Mouse (Mus musculus) limb, embryonic 14.5 days (tissue): ENCODE measurements around the gene Slfn8. TPM values are rescaled to one million over a fixed set of nuclear protein-coding genes. Genes with fewer than 3 reads are reported as not detected.
A peak's percentile ranks its signal among the peaks of the same experiment; 100 is the strongest.
"Not testable (repeated sequence)": the region's sequence is repeated elsewhere in the genome, so short reads cannot be mapped to it uniquely, and the experiment has no call there.

Experiments used
- ATAC-seq: fragments of 200-750 bp; cut with Nextera tagmentation; 2 replicates; pipeline ENCODE4 v1.8.0; 2017; ENCODE audit warnings: low read depth, moderate number of reproducible peaks, moderate TSS enrichment; ENCODE audit not compliant: low FRiP score
- DNase-seq: peaks from one replicate; pipeline ENCODE4 v3.0.0-alpha.2; 2015; ENCODE audit warnings: low spot score
- H3K27ac ChIP-seq: fragments of 300-500 bp; sonication (generic); replicated peaks from 2 replicates; pipeline ENCODE4 v1.5.1; 2014; ENCODE audit warnings: low read depth, mild to moderate bottlenecking, low read length, moderate library complexity, mixed read lengths
- H3K27me3 ChIP-seq: fragments of 300-500 bp; sonication (generic); 2 replicates; pipeline ENCODE4 v1.6.1; 2014; ENCODE audit warnings: low read length, mixed read lengths; ENCODE audit not compliant: control insufficient read depth, insufficient read depth
- H3K36me3 ChIP-seq: fragments of 300-500 bp; sonication (generic); 2 replicates; pipeline ENCODE4 v1.6.1; 2014; ENCODE audit warnings: mild to moderate bottlenecking, low read length, moderate library complexity, mixed read lengths; ENCODE audit not compliant: control insufficient read depth, insufficient read depth
- H3K4me1 ChIP-seq: fragments of 300-500 bp; sonication (generic); 2 replicates; pipeline ENCODE4 v1.6.1; 2014; ENCODE audit warnings: antibody characterized with exemption, low read length, mixed read lengths; ENCODE audit not compliant: control insufficient read depth, insufficient read depth
- H3K4me2 ChIP-seq: fragments of 300-500 bp; sonication (generic); replicated peaks from 2 replicates; pipeline ENCODE4 v1.6.1; 2014; ENCODE audit warnings: low read depth, mild to moderate bottlenecking, low read length, moderate library complexity; ENCODE audit not compliant: severe bottlenecking
- H3K4me3 ChIP-seq: fragments of 300-500 bp; sonication (generic); replicated peaks from 2 replicates; pipeline ENCODE4 v1.5.1; 2014; ENCODE audit warnings: low read length
- H3K9ac ChIP-seq: fragments of 300-500 bp; sonication (generic); 2 replicates; pipeline ENCODE4 v1.6.1; 2014; ENCODE audit warnings: mild to moderate bottlenecking, low read depth, low read length, moderate library complexity; ENCODE audit not compliant: severe bottlenecking
- H3K9me3 ChIP-seq: fragments of 300-500 bp; sonication (generic); 2 replicates; pipeline ENCODE4 v1.6.1; 2016; ENCODE audit warnings: low read length; ENCODE audit not compliant: control insufficient read depth
- POLR2A ChIP-seq: fragments of 200-500 bp; IDR thresholded peaks from 2 replicates; pipeline ENCODE4 v1.8.0; 2012; ENCODE audit warnings: inconsistent platforms, mild to moderate bottlenecking, moderate library complexity, borderline replicate concordance; ENCODE audit not compliant: insufficient read depth, insufficient read length; ENCODE audit errors: extremely low read depth
- WGBS: fragments of 180-500 bp; shearing (Covaris S2); extraction: QIAGEN DNeasy Blood & Tissue Kit; methylation state at CpG from one replicate; pipeline ENCODE4 v1.1.7; 2014; 5-methylcytosine and 5-hydroxymethylcytosine counted together
- polyA plus RNA-seq, 2 experiments: library from polyadenylated mRNA; depleted of rRNA in 1 of 2; stranded (reverse) in 1 of 2; unstranded in 1 of 2; fragments of >200 nt; fragmentation: Nextera tagmentation in 1 of 2; extraction: Ambion mirVana in 1 of 2; gene quantifications; 2 replicates each; pipeline versions ENCODE4 v1.2.1 to v1.2.3; 2012 to 2014

Gene Slfn8
- polyA plus RNA-seq, 2 experiments = 0.48 TPM

DNA sequence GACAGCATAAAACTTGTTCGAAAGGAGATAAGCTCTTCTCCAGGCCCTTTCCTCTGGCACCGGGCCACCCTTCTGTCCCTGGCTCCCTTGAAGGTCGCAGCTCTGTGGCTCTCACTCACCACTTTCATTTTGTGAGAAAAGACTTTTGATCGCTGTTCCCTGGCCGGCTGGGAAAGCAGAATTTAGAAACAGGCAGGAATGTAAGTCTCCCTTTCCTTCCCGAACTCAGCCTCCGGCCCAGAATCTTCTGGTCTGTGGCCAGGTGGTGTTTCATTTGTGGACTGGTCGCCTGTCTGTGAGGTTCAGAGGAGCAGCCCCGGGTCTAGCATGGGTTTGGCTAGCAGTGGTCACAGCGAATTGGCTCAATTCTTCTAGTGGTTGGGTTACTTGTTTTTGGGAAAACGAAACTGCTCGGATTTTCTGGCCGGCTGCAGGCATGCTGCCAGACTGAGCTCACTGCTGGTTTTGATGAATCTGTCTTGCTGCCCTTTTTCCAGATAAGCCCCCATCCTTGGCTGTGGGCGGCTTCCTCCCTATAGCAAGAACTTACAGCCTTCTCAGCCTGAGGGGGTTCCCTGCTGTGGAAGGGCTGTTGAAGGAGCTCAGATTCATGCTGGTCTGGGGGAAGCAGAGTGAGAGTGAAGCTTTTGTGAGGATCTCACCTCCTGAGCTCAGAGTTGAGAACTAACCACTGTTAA lies 29.0 kb downstream of the Slfn8 start, which contains the start of gene Slfn9:
Gene Slfn9, minus strand, starts transcription at position 362 of the 698 bp plus-strand sequence.
- no peaks in the 10 kb centered on the region for H3K27me3 ChIP-seq
- DNase-seq (peak; percentile 49), ATAC-seq (no peak)
- no peak within 1 kb of the TSS; the same call in 1 of the 2 replicates for H3K27ac ChIP-seq
- peak within 1 kb of the TSS; percentile 60 for H3K9ac ChIP-seq
- peaks cover 5% of the 10 kb centered on the region; the same call in 1 of the 2 replicates for H3K4me1 ChIP-seq
- no peaks in the 10 kb centered on the region; the same call in 1 of the 2 replicates for H3K36me3 ChIP-seq
- peak within 1 kb of the TSS; percentile 45 for H3K4me3 ChIP-seq
- WGBS = 5% methylated on average over 14 of the region's 14 CpGs
- H3K9me3 ChIP-seq = no peaks in the 10 kb centered on the region
- H3K4me2 ChIP-seq = peak within 1 kb of the TSS; percentile 89
- no peak for TF ChIP-seq POLR2A

DNA sequence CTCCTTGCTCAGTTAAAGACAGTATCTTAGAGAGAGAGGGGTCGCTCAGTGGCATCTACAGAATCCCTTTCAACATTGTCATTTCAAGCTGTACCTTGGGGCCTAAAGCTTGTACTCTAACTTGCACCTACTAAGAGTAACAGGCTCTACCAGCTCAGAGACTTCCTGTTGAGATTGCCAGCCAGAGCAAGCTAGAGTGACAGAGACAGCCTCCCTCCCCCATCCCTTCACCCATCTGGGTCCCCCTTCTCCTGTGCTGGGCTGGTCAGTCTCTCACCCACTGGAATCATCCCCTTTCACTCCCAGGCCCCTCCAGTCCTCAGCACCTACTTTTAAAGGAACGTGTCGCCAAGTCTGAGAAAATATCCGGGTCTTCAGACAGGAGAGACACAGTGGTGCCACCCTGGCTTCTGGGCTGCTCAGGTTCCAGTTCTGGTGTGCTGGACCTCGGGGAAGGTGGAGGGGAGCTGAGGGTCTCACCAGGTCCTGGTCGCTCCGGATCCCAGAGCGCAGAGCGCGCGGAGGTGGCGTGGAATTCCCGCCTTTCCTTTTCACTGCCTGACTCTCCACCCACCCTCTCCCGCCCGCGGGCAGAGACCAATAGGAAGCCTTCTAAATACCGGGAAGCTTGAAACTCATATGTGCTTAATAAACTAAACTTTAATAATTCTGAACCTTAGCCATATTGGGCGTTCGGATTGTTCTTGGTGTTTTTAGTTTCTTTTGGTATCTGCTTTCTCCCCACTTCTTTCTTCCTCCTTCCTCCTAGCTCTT lies 29.8 kb downstream of the Slfn8 start:
- Histone ChIP-seq H3K4me2 (peak overlapping the region; percentile 89), H3K4me3 (peak overlapping the region; percentile 45), H3K9ac (peak overlapping the region; percentile 60)
- not testable (repeated sequence) for H3K4me1 ChIP-seq, H3K27me3 ChIP-seq, H3K36me3 ChIP-seq, H3K9me3 ChIP-seq, H3K27ac ChIP-seq
- peak; percentile 80 for DNase-seq
- 30% methylated on average over 19 of the region's 19 CpGs for WGBS
- peak; percentile 63; the same call in 1 of the 2 replicates for ATAC-seq

DNA sequence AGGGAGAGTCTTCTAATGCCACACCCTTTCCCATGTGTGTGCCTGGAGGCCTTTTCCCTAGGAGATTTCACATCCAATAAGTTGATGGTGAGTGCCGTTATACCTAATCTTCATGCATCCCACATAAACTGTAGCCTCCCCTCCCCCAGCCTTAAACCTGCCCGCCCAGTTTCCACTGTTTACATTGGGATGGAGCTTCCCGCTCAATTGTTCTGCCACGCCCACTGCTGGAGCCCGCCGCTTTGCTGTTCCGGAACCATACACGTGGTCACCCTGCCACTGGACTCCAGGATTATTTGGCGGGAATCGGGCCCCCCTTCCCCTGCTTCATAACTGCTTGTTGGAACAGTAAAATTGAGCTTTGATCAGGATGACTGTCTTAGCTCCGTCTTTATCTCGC lies 31.3 kb downstream of the Slfn8 start:
- ATAC-seq (no peak), DNase-seq (no peak)
- no peak for TF ChIP-seq POLR2A
- H3K27me3 ChIP-seq = no peaks in the 10 kb centered on the region
- H3K4me3 ChIP-seq = peak overlapping the region; percentile 45; the same call in 1 of the 2 replicates
- no peaks in the 10 kb centered on the region for H3K9me3 ChIP-seq
- H3K4me2 ChIP-seq = peak overlapping the region; percentile 89
- H3K9ac ChIP-seq = no peak overlapping the region
- no peaks in the 10 kb centered on the region; the same call in none of the 2 replicates for H3K36me3 ChIP-seq
- H3K4me1 ChIP-seq = peaks cover 5% of the 10 kb centered on the region; the same call in 1 of the 2 replicates
- 28% methylated on average over 12 of the region's 12 CpGs for WGBS
- no peak overlapping the region for H3K27ac ChIP-seq

DNA sequence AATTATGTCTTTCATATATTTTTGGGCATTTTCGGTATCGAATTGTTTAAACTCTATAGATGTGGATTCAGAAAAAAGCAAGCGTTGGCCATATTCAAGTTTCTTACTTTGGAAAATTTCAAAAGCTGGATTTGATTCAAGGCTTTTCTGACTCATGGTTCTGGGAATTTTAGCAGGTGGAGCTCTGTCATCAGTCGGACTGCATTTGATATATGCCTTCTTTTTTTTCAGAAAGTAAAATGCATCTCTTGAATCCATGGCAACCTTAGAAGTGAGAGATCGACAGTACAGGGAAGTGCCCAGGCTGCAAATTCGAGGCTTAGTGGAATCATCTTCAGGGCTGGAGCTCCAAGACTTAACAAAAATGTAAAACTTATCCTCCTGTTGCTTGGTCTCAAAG lies 33.0 kb downstream of the Slfn8 start:
- no peak overlapping the region for H3K4me3 ChIP-seq
- DNase-seq = no peak
- H3K9ac ChIP-seq = no peak overlapping the region
- H3K4me1 ChIP-seq = peaks cover 5% of the 10 kb centered on the region; the same call in 1 of the 2 replicates
- H3K27me3 ChIP-seq = no peaks in the 10 kb centered on the region
- H3K27ac ChIP-seq = no peak overlapping the region
- ATAC-seq = no peak
- WGBS = 89% methylated on average over 6 of the region's 6 CpGs
- H3K9me3 ChIP-seq = no peaks in the 10 kb centered on the region
- TF ChIP-seq POLR2A = no peak
- H3K4me2 ChIP-seq = no peak overlapping the region
- H3K36me3 ChIP-seq = no peaks in the 10 kb centered on the region; the same call in none of the 2 replicates

DNA sequence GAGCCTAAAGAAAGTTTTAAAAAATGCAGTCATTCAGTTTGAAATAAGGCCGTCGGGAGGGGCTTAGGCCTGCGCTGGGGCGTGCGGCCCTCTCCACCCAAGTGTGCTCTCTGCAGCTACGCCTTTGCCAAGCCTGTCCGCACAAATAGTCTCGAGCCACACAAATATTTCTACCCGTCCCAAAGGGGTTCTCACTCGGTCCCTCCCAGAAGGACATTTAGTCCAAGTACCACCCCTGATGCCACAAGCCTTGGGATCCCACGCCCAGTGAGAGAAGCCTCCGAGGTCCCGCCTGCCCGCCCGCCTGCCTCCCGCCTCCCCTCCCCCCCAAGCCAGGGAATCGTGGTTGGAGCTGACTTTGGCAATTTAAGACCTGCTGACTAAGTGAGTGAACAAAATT lies 37.4 kb downstream of the Slfn8 start:
- TF ChIP-seq POLR2A = no peak
- Histone ChIP-seq H3K4me2 (no peak overlapping the region), H3K36me3 (peaks cover 4% of the 10 kb centered on the region), H3K9ac (no peak overlapping the region), H3K9me3 (no peaks in the 10 kb centered on the region), H3K4me3 (no peak overlapping the region), H3K27ac (no peak overlapping the region), H3K27me3 (no peaks in the 10 kb centered on the region), H3K4me1 (no peaks in the 10 kb centered on the region)
- 81% methylated on average over 17 of the region's 17 CpGs for WGBS
- DNase-seq (no peak), ATAC-seq (no peak)

DNA sequence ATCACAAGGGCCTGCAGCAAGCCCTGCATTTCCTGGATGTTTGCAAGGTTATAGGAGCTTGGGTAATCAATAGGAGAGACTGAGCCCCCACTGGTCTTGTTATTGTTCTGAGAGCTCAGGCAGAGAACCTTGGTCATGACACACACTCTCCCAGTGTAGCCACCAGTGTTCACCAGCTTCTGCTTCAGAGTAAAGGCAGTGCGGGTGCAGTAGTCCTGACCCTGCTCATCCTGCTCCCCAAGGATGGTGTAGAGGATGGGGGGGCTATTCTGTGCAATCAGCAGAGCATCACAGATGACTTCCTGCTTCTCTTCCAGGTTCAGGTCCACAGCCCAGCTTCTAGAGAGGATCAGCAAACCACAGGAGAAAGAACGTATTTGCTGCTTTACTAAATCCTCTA lies 38.2 kb downstream of the Slfn8 start:
- not testable (repeated sequence) for H3K4me3 ChIP-seq, H3K36me3 ChIP-seq, H3K4me2 ChIP-seq, H3K27ac ChIP-seq, DNase-seq, H3K27me3 ChIP-seq, H3K4me1 ChIP-seq, H3K9me3 ChIP-seq, ATAC-seq, H3K9ac ChIP-seq
- 90% methylated on average over 2 of the region's 2 CpGs for WGBS
